ENCODE assay signal across 13 mouse cellular contexts in the genomic region with DNA sequence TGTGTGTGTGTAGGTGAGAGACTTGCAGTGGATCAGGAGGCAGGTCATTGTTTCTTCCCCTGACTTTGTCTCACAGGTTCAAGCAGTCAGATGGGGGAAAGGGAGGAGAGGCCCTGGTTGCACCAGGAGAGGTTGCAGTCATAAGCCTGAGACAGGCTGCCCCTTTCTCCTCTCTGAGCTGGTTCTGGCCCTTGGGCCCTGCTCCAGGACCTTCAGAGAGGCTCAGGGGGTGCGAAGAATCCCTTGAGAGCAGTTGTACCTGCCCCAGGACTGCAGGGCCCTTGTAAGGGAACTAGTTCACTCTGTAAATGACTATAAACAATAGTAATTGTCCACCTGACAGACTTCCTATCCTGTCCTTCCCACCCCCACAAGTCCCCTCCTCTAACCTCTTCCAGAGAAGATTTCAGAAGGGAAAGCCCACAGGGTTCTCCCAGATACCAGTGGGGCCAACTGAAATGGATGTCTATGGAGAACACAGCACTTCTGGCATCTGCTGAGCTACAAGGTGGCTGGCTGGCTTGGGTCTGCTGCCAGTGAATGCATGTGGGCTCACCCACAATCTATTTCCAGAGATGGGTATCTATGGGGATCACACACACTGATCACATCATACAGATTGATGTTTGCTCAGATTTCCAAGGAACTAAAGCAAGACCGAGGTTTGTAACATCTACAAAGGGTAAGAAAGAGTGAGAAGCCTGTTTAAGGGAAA. TPM values are rescaled to one million over a fixed set of nuclear protein-coding genes. Genes with fewer than 3 reads are reported as not detected.
A peak's percentile ranks its signal among the peaks of the same experiment; 100 is the strongest.
DNase-seq lines count a peak whose midpoint lies in the region; ATAC-seq and TF ChIP-seq lines count a peak whose summit lies in the region.
"Had no signal": no experiment of that assay in that cellular context is flagged by ENCODE, and none has a peak within 500 bp of the region (broad histone marks: within the 10 kb centered on the region; RNA-seq: fewer than 3 reads in every experiment).

No protein-coding gene starts in this region.

- H3K4me3 ChIP-seq in hindbrain, postnatal 0 days (ENCODE audit: low read length) = no peak overlapping the region
- no peak overlapping the region for H3K4me3 ChIP-seq in hindbrain, embryonic 10.5 days
- H3K4me3 ChIP-seq in lung, embryonic 15.5 days = peak overlapping the region; percentile 8
- H3K4me3 ChIP-seq in lung, adult 2 months (replicated peaks; ENCODE audit: extremely low read depth, low read depth, low read length) = no peak overlapping the region
- H3K4me3 ChIP-seq in stomach, postnatal 0 days (ENCODE audit: low read depth, low read length) = no peak overlapping the region
- no peak overlapping the region for H3K4me3 ChIP-seq in midbrain, embryonic 10.5 days

- no peak for TF ChIP-seq EP300 in stomach, postnatal 0 days (optimal IDR thresholded peaks at IDR 0.05)

- DNase-seq in adrenal gland, adult 2 months = peak; percentile 61
- no peak for DNase-seq in adrenal gland, postnatal 25 days
- no peak for DNase-seq in hindbrain, postnatal 0 days (ENCODE audit: low spot score)
- DNase-seq in hindbrain, embryonic 10.5 days (ENCODE audit: low spot score) = no peak
- no peak for DNase-seq in lung, adult 2 months
- DNase-seq in stomach, postnatal 0 days (ENCODE audit: low spot score) = peak; percentile 7
- no peak for DNase-seq in midbrain, embryonic 10.5 days (ENCODE audit: low spot score)
- DNase-seq: cerebellum, postnatal 36 days; right cerebral cortex, postnatal 25 days had no signal

- H3K9ac ChIP-seq in hindbrain, postnatal 0 days (replicated peaks; ENCODE audit: low read length) = no peak overlapping the region
- H3K9ac ChIP-seq in lung, embryonic 15.5 days = no peak overlapping the region
- no peak overlapping the region for H3K9ac ChIP-seq in stomach, postnatal 0 days (ENCODE audit: low read length)

- 0 out of 2 replicates have a peak overlapping the region, but pooled peaks have one; percentile 70 for H3K4me2 ChIP-seq in hindbrain, postnatal 0 days (ENCODE audit: low read depth, low read length)
- 0 out of 2 replicates have a peak overlapping the region, but pooled peaks have one; percentile 14 for H3K4me2 ChIP-seq in lung, embryonic 15.5 days
- no peak overlapping the region for H3K4me2 ChIP-seq in stomach, postnatal 0 days (replicated peaks; ENCODE audit: low read depth)

- TF ChIP-seq POLR2A in lung, adult 2 months (IDR thresholded peaks at IDR 0.05; ENCODE audit: borderline replicate concordance, extremely low read depth, low read depth, low read length) = no peak

- no peaks in the 10 kb centered on the region for H3K36me3 ChIP-seq in hindbrain, postnatal 0 days (ENCODE audit: insufficient read depth, low read length)
- H3K36me3 ChIP-seq in hindbrain, embryonic 10.5 days = no peaks in the 10 kb centered on the region
- no peaks in the 10 kb centered on the region for H3K36me3 ChIP-seq in lung, embryonic 15.5 days
- no peaks in the 10 kb centered on the region for H3K36me3 ChIP-seq in stomach, postnatal 0 days (ENCODE audit: control insufficient read depth, insufficient read depth, low read length)
- no peaks in the 10 kb centered on the region for H3K36me3 ChIP-seq in midbrain, embryonic 10.5 days

- H3K4me1 ChIP-seq in hindbrain, postnatal 0 days (ENCODE audit: insufficient read depth, low read length) = 0 out of 2 replicates have a peak, but pooled peaks cover 4% of the 10 kb centered on the region
- H3K4me1 ChIP-seq in hindbrain, embryonic 10.5 days (replicated peaks) = peaks cover 24% of the 10 kb centered on the region
- peaks cover 15% of the 10 kb centered on the region for H3K4me1 ChIP-seq in lung, embryonic 15.5 days
- 0 out of 2 replicates have a peak, but pooled peaks cover 2% of the 10 kb centered on the region for H3K4me1 ChIP-seq in lung, adult 2 months (ENCODE audit: control insufficient read depth, insufficient read depth, low read length)
- H3K4me1 ChIP-seq in stomach, postnatal 0 days (replicated peaks; ENCODE audit: control insufficient read depth, insufficient read depth) = no peaks in the 10 kb centered on the region
- peaks cover 25% of the 10 kb centered on the region for H3K4me1 ChIP-seq in midbrain, embryonic 10.5 days

- no peaks in the 10 kb centered on the region for H3K9me3 ChIP-seq in hindbrain, postnatal 0 days (ENCODE audit: low read length)
- no peaks in the 10 kb centered on the region for H3K9me3 ChIP-seq in hindbrain, embryonic 10.5 days
- H3K9me3 ChIP-seq in lung, embryonic 15.5 days = no peaks in the 10 kb centered on the region
- no peaks in the 10 kb centered on the region for H3K9me3 ChIP-seq in stomach, postnatal 0 days (ENCODE audit: control insufficient read depth, low read length)
- no peaks in the 10 kb centered on the region for H3K9me3 ChIP-seq in midbrain, embryonic 10.5 days (replicated peaks)

- no peak overlapping the region for H3K27ac ChIP-seq in hindbrain, postnatal 0 days
- no peak overlapping the region for H3K27ac ChIP-seq in hindbrain, embryonic 10.5 days
- H3K27ac ChIP-seq in lung, embryonic 15.5 days = no peak overlapping the region
- H3K27ac ChIP-seq in stomach, postnatal 0 days (replicated peaks) = no peak overlapping the region
- no peak overlapping the region for H3K27ac ChIP-seq in midbrain, embryonic 10.5 days (replicated peaks)
- H3K27ac ChIP-seq: macrophage had no signal

- no peak for ATAC-seq in hindbrain, postnatal 0 days
- ATAC-seq in lung, embryonic 15.5 days (ENCODE audit: borderline replicate concordance, extremely low read depth, low FRiP score, low TSS enrichment) = no peak
- ATAC-seq in stomach, postnatal 0 days (ENCODE audit: low FRiP score, low TSS enrichment) = no peak

- WGBS in hindbrain, postnatal 0 days = 60% methylated on average over 2 of the region's 2 CpGs
- 47% methylated on average over 2 of the region's 2 CpGs for WGBS in hindbrain, embryonic 10.5 days
- WGBS in lung, embryonic 15.5 days = 37% methylated on average over 2 of the region's 2 CpGs
- 46% methylated on average over 2 of the region's 2 CpGs for WGBS in lung, adult 2 months
- 55% methylated on average over 2 of the region's 2 CpGs for WGBS in stomach, postnatal 0 days
- 50% methylated on average over 2 of the region's 2 CpGs for WGBS in midbrain, embryonic 10.5 days

- no peak for TF ChIP-seq CTCF in hindbrain, postnatal 0 days (IDR thresholded peaks at IDR 0.05; ENCODE audit: low read depth)
- TF ChIP-seq CTCF in lung, adult 2 months (IDR thresholded peaks at IDR 0.05; ENCODE audit: insufficient read depth, low read length) = no peak
- no peak for TF ChIP-seq CTCF in stomach, postnatal 0 days (IDR thresholded peaks at IDR 0.05; ENCODE audit: low read depth)

- peaks cover 27% of the 10 kb centered on the region for H3K27me3 ChIP-seq in hindbrain, postnatal 0 days (ENCODE audit: insufficient read depth, low read length)
- H3K27me3 ChIP-seq in hindbrain, embryonic 10.5 days (ENCODE audit: insufficient read depth, poor library complexity, severe bottlenecking) = peaks cover 90% of the 10 kb centered on the region
- H3K27me3 ChIP-seq in lung, embryonic 15.5 days = peaks cover 89% of the 10 kb centered on the region
- peaks cover 14% of the 10 kb centered on the region for H3K27me3 ChIP-seq in stomach, postnatal 0 days (ENCODE audit: control insufficient read depth, insufficient read depth, low read length)
- H3K27me3 ChIP-seq in midbrain, embryonic 10.5 days (ENCODE audit: low read depth, poor library complexity, severe bottlenecking) = peaks cover 93% of the 10 kb centered on the region

RNA-seq across cellular contexts. Expression of a gene that starts 1.7 kb away (rescaled TPM):
- 10 to 100 TPM; 26.1 to 30.8 TPM for total RNA-seq in adrenal gland, adult 2 months (2021)
- 50.8 and 66.2 TPM in 2 replicates for polyA plus RNA-seq in adrenal gland, adult 2 months (2012; rRNA removed)
- 19.2 and 36.8 TPM in 2 replicates for total RNA-seq in adrenal gland, postnatal 25 days (2021)
- total RNA-seq in hindbrain, postnatal 0 days (2014; rRNA removed) = 4.1 and 5.1 TPM in 2 replicates
- polyA plus RNA-seq in hindbrain, postnatal 0 days (2015; fragmentation: Nextera tagmentation; extraction: Ambion mirVana) = 0.81 and 0.84 TPM in 2 replicates
- 0.16 and 0.31 TPM in 2 replicates for polyA plus RNA-seq in hindbrain, embryonic 10.5 days (2016; fragmentation: Nextera tagmentation; extraction: Ambion mirVana)
- polyA plus RNA-seq in lung, embryonic 15.5 days (2015; fragmentation: Nextera tagmentation; extraction: Ambion mirVana) = 3.4 and 3.9 TPM in 2 replicates
- 5.9 and 7.6 TPM in 2 replicates for polyA plus RNA-seq in lung, adult 2 months (2012; rRNA removed)
- polyA plus RNA-seq in stomach, postnatal 0 days (2015; fragmentation: Nextera tagmentation; extraction: Ambion mirVana) = 0.33 and 0.44 TPM in 2 replicates
- 0.47 and 0.60 TPM in 2 replicates for polyA plus RNA-seq in midbrain, embryonic 10.5 days (2016; fragmentation: Nextera tagmentation; extraction: Ambion mirVana)
- total RNA-seq: neutrophil, adult 5-6 weeks had no signal
- polyA plus RNA-seq: macrophage; midbrain, embryonic 16.5 days had no signal

Comparison
In these comparisons a context has a peak if more than half of its experiments do, and no peak if none do; other contexts are left out.
1. DNase-seq: peak in adrenal gland, adult 2 months (single experiment) and stomach, postnatal 0 days (single experiment); none in adrenal gland, postnatal 25 days (single experiment), hindbrain, postnatal 0 days (single experiment), hindbrain, embryonic 10.5 days (single experiment), lung, adult 2 months (single experiment) and midbrain, embryonic 10.5 days (single experiment).